22 mouse cellular contexts compared by ENCODE assay signal in genomic region chr6:78244404-78244803, GRCm38 (mm10).
DNase-seq lines count a peak whose midpoint lies in the region; ATAC-seq lines count a peak whose summit lies in the region.
"Had no signal": no experiment of that assay in that cellular context is flagged by ENCODE, and none has a peak within 500 bp of the region (broad histone marks: within the 10 kb centered on the region; RNA-seq: fewer than 3 reads in every experiment).

No protein-coding gene starts in this region.

- no peaks in the 10 kb centered on the region for H3K9me3 ChIP-seq in hindbrain, embryonic 15.5 days
- no peaks in the 10 kb centered on the region for H3K9me3 ChIP-seq in hindbrain, embryonic 13.5 days
- H3K9me3 ChIP-seq in forebrain, embryonic 12.5 days, result no peaks in the 10 kb centered on the region
- H3K9me3 ChIP-seq in midbrain, embryonic 13.5 days, result no peaks in the 10 kb centered on the region
- H3K9me3 ChIP-seq: intestine, embryonic 15.5 days; liver, embryonic 13.5 days had no signal

- DNase-seq in ES-CJ7 (ENCODE audit: low read depth, low spot score), result peak; percentile 39
- DNase-seq in Muller cell, postnatal 12 days (ENCODE audit: inconsistent ontology term), result no peak
- no peak for DNase-seq in right cerebral cortex, postnatal 4 days
- DNase-seq: adrenal gland, postnatal 25 days; cerebellum, adult 9-10 months; gastrocnemius, postnatal 14 days; heart, adult 18-20 months; kidney, adult 9 months; kidney, postnatal 25 days; liver, embryonic 13.5 days; lung, adult 2 months; lung, postnatal 14 days had no signal

- H3K4me3 ChIP-seq in hindbrain, embryonic 15.5 days, result no peak overlapping the region
- H3K4me3 ChIP-seq in hindbrain, embryonic 13.5 days, result no peak overlapping the region
- no peak overlapping the region for H3K4me3 ChIP-seq in forebrain, embryonic 12.5 days (replicated peaks)
- no peak overlapping the region for H3K4me3 ChIP-seq in midbrain, embryonic 13.5 days (replicated peaks)
- H3K4me3 ChIP-seq: intestine, embryonic 15.5 days; liver, embryonic 13.5 days had no signal

- H3K36me3 ChIP-seq in hindbrain, embryonic 15.5 days, result no peaks in the 10 kb centered on the region
- H3K36me3 ChIP-seq in hindbrain, embryonic 13.5 days, result no peaks in the 10 kb centered on the region
- H3K36me3 ChIP-seq in forebrain, embryonic 12.5 days (replicated peaks), result no peaks in the 10 kb centered on the region
- H3K36me3 ChIP-seq in midbrain, embryonic 13.5 days, result no peaks in the 10 kb centered on the region
- H3K36me3 ChIP-seq: intestine, embryonic 15.5 days; liver, embryonic 13.5 days had no signal

- H3K27ac ChIP-seq in hindbrain, embryonic 15.5 days (replicated peaks), result 0 out of 2 replicates have a peak overlapping the region, but pooled peaks have one; percentile 1
- H3K27ac ChIP-seq in hindbrain, embryonic 13.5 days, result no peak overlapping the region
- peak overlapping the region; percentile 46; the same call in 1 of the 2 replicates for H3K27ac ChIP-seq in forebrain, embryonic 12.5 days
- no peak overlapping the region for H3K27ac ChIP-seq in midbrain, embryonic 13.5 days
- H3K27ac ChIP-seq: hindbrain, embryonic 14.5 days; intestine, embryonic 15.5 days; liver, embryonic 13.5 days; stomach, postnatal 0 days had no signal

- ATAC-seq in hindbrain, embryonic 15.5 days (ENCODE audit: low FRiP score, low read depth), result no peak
- no peak for ATAC-seq in hindbrain, embryonic 13.5 days (ENCODE audit: low FRiP score)
- ATAC-seq in forebrain, embryonic 12.5 days (ENCODE audit: low FRiP score), result peak; percentile 80; the same call in 1 of the 2 replicates
- 0 out of 2 replicates have a peak, but pooled peaks have one; percentile 40 for ATAC-seq in midbrain, embryonic 13.5 days
- ATAC-seq: activated CD4-positive, CD25-positive, alpha-beta regulatory T cell, adult 4 months; CD4-positive, CD25-positive, alpha-beta regulatory T cell, adult 4 months; intestine, embryonic 15.5 days; Patski had no signal

- no peaks in the 10 kb centered on the region for H3K4me1 ChIP-seq in hindbrain, embryonic 15.5 days (replicated peaks)
- H3K4me1 ChIP-seq in hindbrain, embryonic 13.5 days (replicated peaks), result no peaks in the 10 kb centered on the region
- H3K4me1 ChIP-seq in forebrain, embryonic 12.5 days, result no peaks in the 10 kb centered on the region
- no peaks in the 10 kb centered on the region; the same call in 1 of the 2 replicates for H3K4me1 ChIP-seq in midbrain, embryonic 13.5 days (replicated peaks)
- H3K4me1 ChIP-seq: intestine, embryonic 15.5 days; liver, embryonic 13.5 days had no signal

- no peak overlapping the region for H3K4me2 ChIP-seq in hindbrain, embryonic 15.5 days
- H3K4me2 ChIP-seq in hindbrain, embryonic 13.5 days, result no peak overlapping the region
- H3K4me2 ChIP-seq in forebrain, embryonic 12.5 days, result no peak overlapping the region
- no peak overlapping the region for H3K4me2 ChIP-seq in midbrain, embryonic 13.5 days (replicated peaks)
- H3K4me2 ChIP-seq: hindbrain, embryonic 14.5 days; intestine, embryonic 15.5 days; liver, embryonic 13.5 days had no signal

- WGBS in hindbrain, embryonic 15.5 days, result 21% methylated on average over 1 of the region's 1 CpGs
- WGBS in hindbrain, embryonic 13.5 days, result 36% methylated on average over 1 of the region's 1 CpGs
- 21% methylated on average over 1 of the region's 1 CpGs for WGBS in forebrain, embryonic 12.5 days
- WGBS in midbrain, embryonic 13.5 days, result 22% methylated on average over 1 of the region's 1 CpGs

- H3K9ac ChIP-seq in hindbrain, embryonic 15.5 days, result no peak overlapping the region
- H3K9ac ChIP-seq in hindbrain, embryonic 13.5 days, result no peak overlapping the region
- H3K9ac ChIP-seq in forebrain, embryonic 12.5 days, result no peak overlapping the region
- no peak overlapping the region for H3K9ac ChIP-seq in midbrain, embryonic 13.5 days (replicated peaks)
- H3K9ac ChIP-seq: hindbrain, embryonic 14.5 days; intestine, embryonic 15.5 days; liver, embryonic 13.5 days had no signal

- no peaks in the 10 kb centered on the region for H3K27me3 ChIP-seq in hindbrain, embryonic 15.5 days
- H3K27me3 ChIP-seq in hindbrain, embryonic 13.5 days, result no peaks in the 10 kb centered on the region
- no peaks in the 10 kb centered on the region for H3K27me3 ChIP-seq in forebrain, embryonic 12.5 days
- H3K27me3 ChIP-seq in midbrain, embryonic 13.5 days, result no peaks in the 10 kb centered on the region
- H3K27me3 ChIP-seq: intestine, embryonic 15.5 days; liver, embryonic 13.5 days; Patski had no signal

Comparison
In these comparisons a context has a peak if more than half of its experiments do, and no peak if none do; other contexts are left out.
1. H3K27ac ChIP-seq: peak in hindbrain, embryonic 15.5 days (single experiment) and forebrain, embryonic 12.5 days (single experiment); none in hindbrain, embryonic 13.5 days (single experiment) and midbrain, embryonic 13.5 days (single experiment).
2. ATAC-seq: peak in forebrain, embryonic 12.5 days (single experiment) and midbrain, embryonic 13.5 days (single experiment); none in hindbrain, embryonic 15.5 days (single experiment) and hindbrain, embryonic 13.5 days (single experiment).